Mouse (Mus musculus) naive thymus-derived CD4-positive, alpha-beta T cell, adult 2 months (primary cell): ENCODE data around the gene Foxa3.
A peak's percentile ranks its signal among the peaks of the same experiment; 100 is the strongest.

Source experiments
- DNase-seq: peaks from one replicate; pipeline ENCODE4 v3.0.0-alpha.2; 2011; ENCODE audit warnings: low read depth

Gene Foxa3

GRCm38 (mm10) chr7:19024581-19025255, 1.4 kb upstream of the Foxa3 start:
- DNase-seq, result peak; percentile 55

DNA sequence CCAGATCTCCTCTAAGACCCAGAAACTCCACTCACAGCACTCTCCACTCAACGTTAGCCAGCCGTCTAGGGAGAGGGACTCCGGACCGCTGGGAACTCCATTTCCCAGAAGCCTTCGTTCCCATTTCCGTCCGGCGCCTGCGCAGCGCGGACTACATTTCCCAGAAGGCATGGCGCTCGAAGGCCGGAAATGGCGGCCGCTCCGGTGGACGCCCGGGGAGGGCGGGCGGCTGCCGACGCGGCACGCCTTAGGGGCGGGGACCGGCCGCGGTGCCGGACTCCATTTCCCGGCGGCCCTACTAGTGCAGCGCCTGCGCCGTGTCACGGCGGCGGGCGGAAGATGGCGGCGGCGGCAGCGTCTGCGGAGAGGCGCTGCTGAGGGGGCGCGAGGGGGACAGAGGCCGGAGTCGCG, 763 bp upstream of the Foxa3 start, which contains the start of gene Sympk:
Sympk (plus strand) TSS at position 282 of the 411 bp plus-strand sequence.
- peak; percentile 97 for DNase-seq

GRCm38 (mm10) chr7:19022189-19022958, 964 bp downstream of the Foxa3 start:
- no peak for DNase-seq

DNA sequence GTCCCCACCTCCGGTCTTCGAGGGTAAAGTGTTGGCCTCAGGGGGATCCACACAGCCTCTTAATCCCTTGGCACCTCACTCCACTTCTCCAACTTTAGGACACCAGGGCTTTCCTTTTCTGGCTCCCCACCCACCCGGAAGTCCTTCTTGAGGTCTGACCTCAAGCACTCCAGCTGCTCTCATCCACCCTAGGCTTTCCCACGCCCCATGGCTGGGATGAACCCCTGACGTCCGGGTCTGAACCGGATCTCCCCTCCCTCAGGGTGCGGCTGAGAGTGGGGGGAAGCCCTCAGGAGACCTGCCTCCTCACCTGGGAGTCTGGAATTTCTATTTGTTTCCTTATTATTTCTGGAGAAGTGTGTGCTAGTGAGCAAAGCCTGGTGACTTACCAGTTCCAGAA, 2.3 kb downstream of the Foxa3 start:
- no peak for DNase-seq

- DNase-seq, result no peak
Observed at GRCm38 (mm10) chr7:19017909-19018308, 5.4 kb downstream of the Foxa3 start.

- DNase-seq, result no peak
Observed at GRCm38 (mm10) chr7:19016042-19016441, 7.3 kb downstream of the Foxa3 start.

GRCm38 (mm10) chr7:19014452-19014851, 8.9 kb downstream of the Foxa3 start:
- DNase-seq, result no peak

DNA sequence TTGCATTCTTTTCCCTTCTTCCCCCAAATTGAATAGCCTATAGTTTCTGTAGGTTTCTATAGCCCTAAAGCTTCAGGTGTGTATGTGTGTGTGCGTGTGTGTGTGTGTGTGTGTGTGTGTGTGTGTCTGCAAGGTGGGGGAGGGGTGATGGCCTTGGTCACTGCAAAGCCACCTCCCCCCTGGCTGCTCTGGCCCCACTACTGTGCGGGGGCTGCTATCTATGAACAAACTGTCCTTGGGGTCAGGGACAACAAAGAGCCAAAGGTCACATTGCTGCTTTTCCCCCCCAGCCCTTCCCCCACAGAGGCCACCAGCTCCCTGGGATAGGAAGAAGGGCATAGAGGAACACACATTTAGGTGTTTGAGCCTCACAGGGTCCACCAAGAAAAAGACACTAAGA, 10.5 kb downstream of the Foxa3 start:
- DNase-seq, result no peak

- no peak for DNase-seq
Observed at GRCm38 (mm10) chr7:19012025-19012621, 11.2 kb downstream of the Foxa3 start.

GRCm38 (mm10) chr7:19010581-19010980, 12.8 kb downstream of the Foxa3 start:
- no peak for DNase-seq

- DNase-seq, result no peak
Observed at GRCm38 (mm10) chr7:19007026-19007977, 16.0 kb downstream of the Foxa3 start.

DNA sequence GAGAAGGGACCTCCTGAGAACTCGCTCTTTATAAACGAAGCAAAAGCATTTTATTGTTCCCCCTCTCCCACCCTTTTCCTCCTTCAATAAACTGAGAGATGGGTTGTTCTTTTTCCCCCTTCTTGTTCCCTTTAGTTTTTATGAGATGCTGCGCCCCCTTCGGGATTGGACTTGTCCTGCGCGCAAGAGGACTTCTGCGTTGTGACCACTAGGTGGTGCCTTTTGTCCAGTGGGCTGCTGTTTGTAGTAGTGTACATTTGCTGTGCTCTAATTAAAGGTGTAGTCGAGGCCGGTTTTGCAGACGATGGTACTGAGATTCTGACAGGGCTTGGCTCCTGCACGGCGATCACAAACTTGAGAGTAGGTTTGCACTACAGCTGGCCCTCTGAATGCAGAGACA, 16.9 kb downstream of the Foxa3 start:
- peak; percentile 90 for DNase-seq

DNA sequence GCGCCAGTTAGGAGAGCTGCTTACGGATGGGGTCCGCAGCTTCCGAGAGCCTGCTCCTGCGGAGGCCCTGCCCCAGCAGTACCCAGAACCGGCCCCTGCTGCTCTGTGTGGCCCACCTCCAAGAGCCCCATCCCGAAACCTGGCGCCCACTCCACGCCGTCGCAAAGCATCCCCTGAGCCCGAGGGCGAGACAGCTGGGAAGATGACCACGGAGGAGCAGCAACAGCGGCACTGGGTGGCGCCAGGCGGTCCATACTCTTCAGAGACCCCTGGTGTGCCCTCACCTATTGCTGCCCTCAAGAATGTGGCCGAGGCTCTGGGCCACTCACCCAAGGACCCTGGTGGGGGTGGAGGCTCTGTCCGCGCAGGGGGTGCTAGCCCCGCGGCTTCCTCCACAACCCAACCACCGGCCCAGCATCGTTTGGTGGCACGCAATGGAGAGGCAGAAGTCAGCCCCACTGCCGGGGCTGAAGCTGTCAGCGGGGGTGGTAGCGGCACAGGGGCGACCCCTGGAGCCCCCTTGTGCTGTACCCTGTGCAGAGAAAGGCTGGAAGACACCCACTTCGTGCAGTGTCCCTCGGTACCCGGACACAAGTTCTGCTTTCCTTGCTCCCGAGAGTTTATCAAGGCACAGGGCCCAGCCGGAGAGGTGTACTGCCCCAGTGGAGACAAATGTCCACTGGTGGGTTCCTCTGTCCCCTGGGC, 17.8 kb downstream of the Foxa3 start:
- DNase-seq, result no peak

GRCm38 (mm10) chr7:19004631-19005079, 18.7 kb downstream of the Foxa3 start:
- no peak for DNase-seq

- DNase-seq, result peak; percentile 95
Observed at GRCm38 (mm10) chr7:19003902-19004630, 19.3 kb downstream of the Foxa3 start, which contains the start of gene Irf2bp1. Irf2bp1 (plus strand) TSS chr7:19004044.

DNA sequence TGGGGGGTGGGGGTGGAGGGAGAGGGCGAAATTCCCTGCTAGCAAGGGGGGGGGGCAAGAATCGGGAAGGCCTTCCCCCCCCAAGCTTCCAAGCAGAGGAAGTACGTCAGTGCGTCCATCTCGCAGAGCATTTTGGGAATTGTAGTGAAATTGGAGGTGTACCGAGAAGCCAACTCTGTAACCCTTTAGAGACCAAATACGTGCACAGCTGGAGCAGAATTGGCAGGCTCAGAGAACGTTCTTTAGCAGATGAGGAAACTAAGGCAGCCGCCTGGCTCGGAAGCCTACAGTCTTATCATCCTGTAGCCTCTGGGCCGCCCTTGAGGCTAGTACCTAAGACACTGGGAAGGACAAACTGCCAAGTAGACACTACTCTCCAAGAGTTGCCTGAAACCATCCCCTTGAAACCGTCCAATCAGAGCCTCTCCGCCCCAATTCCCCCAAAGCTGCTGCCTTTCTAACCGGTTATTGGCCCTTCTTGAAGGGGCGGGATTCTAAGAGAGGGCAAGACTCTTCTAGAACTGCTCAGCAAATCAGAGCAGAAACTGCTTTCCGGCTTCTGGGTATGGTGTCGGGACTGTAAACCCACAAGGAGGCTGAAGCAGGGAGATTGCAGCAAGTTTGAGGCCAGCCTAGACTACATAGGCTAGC, 20.4 kb downstream of the Foxa3 start:
- DNase-seq, result peak; percentile 79

DNA sequence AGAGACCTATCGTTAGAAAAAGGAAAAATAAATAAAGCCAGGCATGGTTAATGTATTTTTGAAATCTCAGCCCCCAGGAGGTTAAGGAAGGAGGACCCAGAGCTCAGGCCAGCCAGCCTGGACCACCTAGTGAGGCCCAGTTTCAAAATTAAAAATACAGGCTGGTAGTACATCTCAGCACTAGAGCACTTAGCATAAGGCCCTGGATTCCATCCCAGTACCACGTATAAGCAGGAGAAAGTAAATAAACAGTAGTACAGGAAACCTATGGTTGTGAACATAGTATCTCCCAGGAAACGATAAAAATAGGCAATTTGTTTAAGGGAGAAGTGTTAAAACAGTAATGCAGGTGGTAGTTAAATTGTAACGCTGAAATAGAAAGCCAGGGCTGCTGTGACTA, 21.2 kb downstream of the Foxa3 start:
- DNase-seq, result no peak

GRCm38 (mm10) chr7:19001807-19002085, 21.6 kb downstream of the Foxa3 start:
- no peak for DNase-seq

- DNase-seq, result peak; percentile 88
Observed at GRCm38 (mm10) chr7:19001066-19001806, 22.1 kb downstream of the Foxa3 start.
